Mouse (Mus musculus): ENCODE data around the gene Limk2. TPM values are rescaled to one million over a fixed set of nuclear protein-coding genes. Genes with fewer than 3 reads are reported as not detected.

Limk2 gene
- total RNA-seq, 1 experiment, result 80.5 TPM

GRCm38 (mm10) chr11:3330991-3331750 is 77.8 kb downstream of the Limk2 start:
- no peak for DNase-seq (ENCODE audit: low read depth, low spot score)
- Histone ChIP-seq H3K9ac (ENCODE audit: insufficient read depth, low read depth, low read length, poor library complexity, severe bottlenecking) (peak overlapping the region; percentile 88), H3K4me3 (ENCODE audit: insufficient read depth in 1 of 2, low read depth in 1 of 2, low read length in 2 of 2, poor library complexity in 1 of 2, severe bottlenecking in 1 of 2) (peak overlapping the region; percentile 77 to 88), H3K27ac (ENCODE audit: insufficient read depth, low read depth, low read length, poor library complexity, severe bottlenecking) (no peak overlapping the region), H3K4me1 (ENCODE audit: control insufficient read depth in 2 of 2, insufficient read depth in 2 of 2, low read length in 2 of 2, poor library complexity in 1 of 2) (peaks cover 18 to 36% of the 10 kb centered on the region in 2 experiments), H3K36me3 (ENCODE audit: control insufficient read depth, insufficient read depth, low read length, poor library complexity, severe bottlenecking) (no peaks in the 10 kb centered on the region; the same call in 1 of the 2 replicates), H3K9me3 (ENCODE audit: control insufficient read depth, insufficient read depth, low read depth, low read length) (no peaks in the 10 kb centered on the region)
- no peak for TF ChIP-seq CHD2 (IDR thresholded peaks at IDR 0.05; ENCODE audit: low read depth, low read length)
- TF ChIP-seq HCFC1 (IDR thresholded peaks at IDR 0.05; ENCODE audit: borderline replicate concordance, insufficient read depth, low read length), result no peak
- TF ChIP-seq MAFK (IDR thresholded peaks at IDR 0.05; ENCODE audit: insufficient read depth, low read depth, low read length), result no peak
- no peak for TF ChIP-seq ZNF384 (IDR thresholded peaks at IDR 0.05; ENCODE audit: low read depth, low read length)
- TF ChIP-seq ZC3H11A (IDR thresholded peaks at IDR 0.05; ENCODE audit: borderline replicate concordance, low read depth, low read length), result no peak
- in situ Hi-C loops (cut with MboI; ENCODE audit: low sequenced_read_pairs in 2 of 2, unreplicated experiment in 2 of 2), result no loop called here

DNA sequence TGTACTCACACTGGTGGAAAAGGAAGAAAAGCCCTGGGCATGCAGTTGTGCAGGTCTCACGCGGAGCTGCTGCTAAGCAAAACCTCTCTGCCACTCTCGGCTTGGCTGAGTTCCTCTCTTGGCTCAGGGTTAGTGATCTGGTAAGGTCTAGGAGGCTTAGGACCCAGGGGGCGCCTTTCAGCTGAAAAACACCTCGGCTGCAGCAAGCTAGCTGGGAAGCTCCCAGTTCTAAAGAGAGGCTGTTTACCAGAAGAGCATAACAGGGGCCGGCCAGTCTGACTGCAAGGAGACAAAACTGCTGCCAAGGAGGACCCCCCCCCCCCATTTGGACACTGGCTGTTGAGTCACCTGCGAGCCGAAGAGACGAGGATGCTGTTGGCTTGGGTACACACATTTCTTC is 78.4 kb downstream of the Limk2 start:
- in situ Hi-C loops (cut with MboI; ENCODE audit: low sequenced_read_pairs in 2 of 2, unreplicated experiment in 2 of 2), result no loop called here
- H3K27ac ChIP-seq (ENCODE audit: insufficient read depth, low read depth, low read length, poor library complexity, severe bottlenecking), result no peak overlapping the region
- no peaks in the 10 kb centered on the region for H3K9me3 ChIP-seq (ENCODE audit: control insufficient read depth, insufficient read depth, low read depth, low read length)
- peak overlapping the region; percentile 60; the same call in 1 of the 2 replicates for H3K9ac ChIP-seq (ENCODE audit: insufficient read depth, low read depth, low read length, poor library complexity, severe bottlenecking)
- peaks cover 18 to 32% of the 10 kb centered on the region in 2 experiments; a peak in 3 of 4 replicates for H3K4me1 ChIP-seq (ENCODE audit: control insufficient read depth in 2 of 2, insufficient read depth in 2 of 2, low read length in 2 of 2, poor library complexity in 1 of 2)
- no peak for TF ChIP-seq ZNF384 (IDR thresholded peaks at IDR 0.05; ENCODE audit: low read depth, low read length)
- no peak for TF ChIP-seq ZC3H11A (IDR thresholded peaks at IDR 0.05; ENCODE audit: borderline replicate concordance, low read depth, low read length)
- no peak for TF ChIP-seq HCFC1 (IDR thresholded peaks at IDR 0.05; ENCODE audit: borderline replicate concordance, insufficient read depth, low read length)
- no peak for TF ChIP-seq MAFK (IDR thresholded peaks at IDR 0.05; ENCODE audit: insufficient read depth, low read depth, low read length)
- no peak for TF ChIP-seq CHD2 (IDR thresholded peaks at IDR 0.05; ENCODE audit: low read depth, low read length)
- H3K4me3 ChIP-seq (ENCODE audit: insufficient read depth in 1 of 2, low read depth in 1 of 2, low read length in 2 of 2, poor library complexity in 1 of 2, severe bottlenecking in 1 of 2), result peak overlapping the region; percentile 77 to 88
- no peaks in the 10 kb centered on the region; the same call in 1 of the 2 replicates for H3K36me3 ChIP-seq (ENCODE audit: control insufficient read depth, insufficient read depth, low read length, poor library complexity, severe bottlenecking)
- no peak for DNase-seq (ENCODE audit: low read depth, low spot score)

- peak within 1 kb of the TSS; percentile 77 to 88 for H3K4me3 ChIP-seq (ENCODE audit: insufficient read depth in 1 of 2, low read depth in 1 of 2, low read length in 2 of 2, poor library complexity in 1 of 2, severe bottlenecking in 1 of 2)
- TF ChIP-seq HCFC1 (IDR thresholded peaks at IDR 0.05; ENCODE audit: borderline replicate concordance, insufficient read depth, low read length) (no peak), ZNF384 (IDR thresholded peaks at IDR 0.05; ENCODE audit: low read depth, low read length) (no peak), MAFK (IDR thresholded peaks at IDR 0.05; ENCODE audit: insufficient read depth, low read depth, low read length) (no peak), CHD2 (IDR thresholded peaks at IDR 0.05; ENCODE audit: low read depth, low read length) (no peak), ZC3H11A (IDR thresholded peaks at IDR 0.05; ENCODE audit: borderline replicate concordance, low read depth, low read length) (no peak)
- H3K4me1 ChIP-seq (ENCODE audit: control insufficient read depth in 2 of 2, insufficient read depth in 2 of 2, low read length in 2 of 2, poor library complexity in 1 of 2), result peaks cover 18 to 26% of the 10 kb centered on the region in 2 experiments; a peak in 3 of 4 replicates
- H3K27ac ChIP-seq (ENCODE audit: insufficient read depth, low read depth, low read length, poor library complexity, severe bottlenecking), result no peak within 1 kb of the TSS; the same call in 1 of the 2 replicates
- no peaks in the 10 kb centered on the region; the same call in 1 of the 2 replicates for H3K36me3 ChIP-seq (ENCODE audit: control insufficient read depth, insufficient read depth, low read length, poor library complexity, severe bottlenecking)
- in situ Hi-C loops (cut with MboI; ENCODE audit: low sequenced_read_pairs in 2 of 2, unreplicated experiment in 2 of 2), result no loop called here
- H3K9ac ChIP-seq (ENCODE audit: insufficient read depth, low read depth, low read length, poor library complexity, severe bottlenecking), result peak within 1 kb of the TSS; percentile 60; the same call in 1 of the 2 replicates
- no peaks in the 10 kb centered on the region for H3K9me3 ChIP-seq (ENCODE audit: control insufficient read depth, insufficient read depth, low read depth, low read length)
- no peak for DNase-seq (ENCODE audit: low read depth, low spot score)
Measured at GRCm38 (mm10) chr11:3329891-3330451, 79.0 kb downstream of the Limk2 start, which contains the start of gene Pik3ip1. Gene Pik3ip1, plus strand, starts transcription at chr11:3330401.

DNA sequence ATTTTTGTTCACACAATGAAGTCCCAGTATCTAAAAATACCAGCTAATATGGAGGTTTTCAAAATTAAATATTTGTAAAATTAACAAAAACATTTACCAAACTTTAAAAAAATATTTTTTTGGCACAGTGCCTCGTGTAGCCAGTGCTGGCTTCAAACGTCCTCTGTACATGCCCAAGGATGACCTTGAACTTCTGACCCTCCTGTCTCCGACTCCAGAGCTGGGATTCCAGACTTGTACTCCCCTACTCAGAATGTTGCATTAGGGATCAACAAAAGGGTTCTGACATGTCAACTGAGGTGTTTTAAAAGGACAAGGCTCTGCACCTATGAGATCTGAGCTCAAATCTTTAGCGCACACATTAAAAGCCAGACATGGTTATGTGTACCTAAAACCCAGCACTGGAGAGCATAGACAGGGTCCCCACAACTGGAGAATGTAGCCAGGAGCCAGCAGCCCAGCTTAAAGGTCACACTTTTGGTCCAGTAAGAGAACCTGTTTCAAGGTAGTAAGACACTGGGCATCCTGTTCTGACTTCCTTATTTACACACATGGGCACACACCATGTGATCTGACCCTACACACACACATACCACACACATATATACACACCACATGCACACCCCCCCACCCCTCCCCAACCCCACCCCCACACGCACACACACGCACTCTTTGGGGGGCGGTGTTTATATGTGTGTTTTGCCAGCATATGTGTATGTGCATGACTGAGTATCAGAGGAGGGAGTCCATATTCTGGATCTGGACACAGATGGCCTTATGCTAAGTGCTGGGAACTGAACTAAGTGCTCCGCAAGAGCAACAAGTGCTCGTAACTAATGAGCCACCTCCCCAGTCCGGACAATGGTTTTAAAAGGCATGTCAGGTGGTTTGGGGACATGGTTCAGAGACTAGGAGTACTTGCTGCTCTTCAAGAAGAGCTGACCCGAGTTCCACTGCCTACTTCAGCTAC is 79.9 kb downstream of the Limk2 start:
- no peak overlapping the region for H3K4me3 ChIP-seq (ENCODE audit: insufficient read depth in 1 of 2, low read depth in 1 of 2, low read length in 2 of 2, poor library complexity in 1 of 2, severe bottlenecking in 1 of 2)
- DNase-seq (ENCODE audit: low read depth, low spot score), result no peak
- in situ Hi-C loops (cut with MboI; ENCODE audit: low sequenced_read_pairs in 2 of 2, unreplicated experiment in 2 of 2), result no loop called here
- peaks cover 18% of the 10 kb centered on the region in 2 experiments; a peak in 3 of 4 replicates for H3K4me1 ChIP-seq (ENCODE audit: control insufficient read depth in 2 of 2, insufficient read depth in 2 of 2, low read length in 2 of 2, poor library complexity in 1 of 2)
- H3K27ac ChIP-seq (ENCODE audit: insufficient read depth, low read depth, low read length, poor library complexity, severe bottlenecking), result no peak overlapping the region; the same call in 1 of the 2 replicates
- no peak overlapping the region for H3K9ac ChIP-seq (ENCODE audit: insufficient read depth, low read depth, low read length, poor library complexity, severe bottlenecking)
- no peak for TF ChIP-seq MAFK (IDR thresholded peaks at IDR 0.05; ENCODE audit: insufficient read depth, low read depth, low read length)
- TF ChIP-seq ZC3H11A (IDR thresholded peaks at IDR 0.05; ENCODE audit: borderline replicate concordance, low read depth, low read length), result no peak
- no peak for TF ChIP-seq HCFC1 (IDR thresholded peaks at IDR 0.05; ENCODE audit: borderline replicate concordance, insufficient read depth, low read length)
- TF ChIP-seq CHD2 (IDR thresholded peaks at IDR 0.05; ENCODE audit: low read depth, low read length), result no peak
- no peak for TF ChIP-seq ZNF384 (IDR thresholded peaks at IDR 0.05; ENCODE audit: low read depth, low read length)
- no peaks in the 10 kb centered on the region; the same call in 1 of the 2 replicates for H3K36me3 ChIP-seq (ENCODE audit: control insufficient read depth, insufficient read depth, low read length, poor library complexity, severe bottlenecking)
- no peaks in the 10 kb centered on the region for H3K9me3 ChIP-seq (ENCODE audit: control insufficient read depth, insufficient read depth, low read depth, low read length)
